8 mouse cellular contexts compared by ENCODE assay signal in genomic region chr14:76765094-76765504, GRCm38 (mm10).
DNase-seq lines count a peak whose midpoint lies in the region; ATAC-seq lines count a peak whose summit lies in the region.

No protein-coding gene starts in this region.

- H3K4me2 ChIP-seq in heart, embryonic 13.5 days = peak overlapping the region; percentile 22; the same call in 1 of the 2 replicates
- H3K4me2 ChIP-seq in limb, embryonic 12.5 days = peak overlapping the region; percentile 31

- DNase-seq in kidney, postnatal 10 days = peak; percentile 28
- DNase-seq in kidney, postnatal 36 days = no peak
- peak; percentile 25 for DNase-seq in embryo, embryonic 9.5 days (ENCODE audit: extremely low spot score)
- no peak for DNase-seq in adrenal gland, adult (ENCODE audit: inconsistent age in 2 of 2, low spot score in 1 of 2)
- no peak for DNase-seq in thymus, postnatal 10 days (ENCODE audit: low spot score in 2 of 2)

- no peaks in the 10 kb centered on the region for H3K27me3 ChIP-seq in heart, embryonic 13.5 days (replicated peaks)
- H3K27me3 ChIP-seq in limb, embryonic 12.5 days = no peaks in the 10 kb centered on the region; the same call in 1 of the 2 replicates

- H3K9me3 ChIP-seq in heart, embryonic 13.5 days = no peaks in the 10 kb centered on the region
- no peaks in the 10 kb centered on the region for H3K9me3 ChIP-seq in limb, embryonic 12.5 days

- 47% methylated on average over 6 of the region's 6 CpGs for WGBS in heart, embryonic 13.5 days
- WGBS in limb, embryonic 12.5 days = 43% methylated on average over 6 of the region's 6 CpGs

- ATAC-seq in heart, embryonic 13.5 days (ENCODE audit: extremely low read depth, insufficient number of reproducible peaks, low FRiP score, low TSS enrichment) = no peak
- no peak for ATAC-seq in limb, embryonic 12.5 days (ENCODE audit: insufficient number of reproducible peaks, insufficient read depth, low FRiP score, low TSS enrichment, low read depth)
- no peak for ATAC-seq in granulocyte monocyte progenitor cell, adult 5-6 weeks (replicated peaks; ENCODE audit: poor library complexity, severe bottlenecking)

- peaks cover 51% of the 10 kb centered on the region for H3K4me1 ChIP-seq in heart, embryonic 13.5 days
- peaks cover 31% of the 10 kb centered on the region for H3K4me1 ChIP-seq in limb, embryonic 12.5 days (replicated peaks)

- no peaks in the 10 kb centered on the region for H3K36me3 ChIP-seq in heart, embryonic 13.5 days
- no peaks in the 10 kb centered on the region for H3K36me3 ChIP-seq in limb, embryonic 12.5 days

- no peak overlapping the region for H3K4me3 ChIP-seq in heart, embryonic 13.5 days
- H3K4me3 ChIP-seq in limb, embryonic 12.5 days (replicated peaks) = no peak overlapping the region

- H3K9ac ChIP-seq in heart, embryonic 13.5 days = peak overlapping the region; percentile 45; the same call in 1 of the 2 replicates
- no peak overlapping the region for H3K9ac ChIP-seq in limb, embryonic 12.5 days (replicated peaks)

- H3K27ac ChIP-seq in heart, embryonic 13.5 days (replicated peaks) = peak overlapping the region; percentile 78
- peak overlapping the region; percentile 74 for H3K27ac ChIP-seq in limb, embryonic 12.5 days

Comparison
In these comparisons a context has a peak if more than half of its experiments do, and no peak if none do; other contexts are left out.
1. DNase-seq: peak in kidney, postnatal 10 days (single experiment) and embryo, embryonic 9.5 days (single experiment); none in kidney, postnatal 36 days (0 of 2), adrenal gland, adult (0 of 2) and thymus, postnatal 10 days (0 of 2).